Mouse (Mus musculus) heart, postnatal 0 days (tissue): ENCODE measurements around the gene Cers3.

Source experiments
- CTCF ChIP-seq: IDR thresholded peaks from 2 replicates; pipeline ENCODE4 v1.5.1; 2016; ENCODE audit warnings: antibody characterized with exemption, control low read depth, low read depth
- EP300 ChIP-seq: IDR thresholded peaks from 2 replicates; pipeline ENCODE4 v1.6.1; 2016; ENCODE audit warnings: antibody characterized with exemption, low read depth

DNA sequence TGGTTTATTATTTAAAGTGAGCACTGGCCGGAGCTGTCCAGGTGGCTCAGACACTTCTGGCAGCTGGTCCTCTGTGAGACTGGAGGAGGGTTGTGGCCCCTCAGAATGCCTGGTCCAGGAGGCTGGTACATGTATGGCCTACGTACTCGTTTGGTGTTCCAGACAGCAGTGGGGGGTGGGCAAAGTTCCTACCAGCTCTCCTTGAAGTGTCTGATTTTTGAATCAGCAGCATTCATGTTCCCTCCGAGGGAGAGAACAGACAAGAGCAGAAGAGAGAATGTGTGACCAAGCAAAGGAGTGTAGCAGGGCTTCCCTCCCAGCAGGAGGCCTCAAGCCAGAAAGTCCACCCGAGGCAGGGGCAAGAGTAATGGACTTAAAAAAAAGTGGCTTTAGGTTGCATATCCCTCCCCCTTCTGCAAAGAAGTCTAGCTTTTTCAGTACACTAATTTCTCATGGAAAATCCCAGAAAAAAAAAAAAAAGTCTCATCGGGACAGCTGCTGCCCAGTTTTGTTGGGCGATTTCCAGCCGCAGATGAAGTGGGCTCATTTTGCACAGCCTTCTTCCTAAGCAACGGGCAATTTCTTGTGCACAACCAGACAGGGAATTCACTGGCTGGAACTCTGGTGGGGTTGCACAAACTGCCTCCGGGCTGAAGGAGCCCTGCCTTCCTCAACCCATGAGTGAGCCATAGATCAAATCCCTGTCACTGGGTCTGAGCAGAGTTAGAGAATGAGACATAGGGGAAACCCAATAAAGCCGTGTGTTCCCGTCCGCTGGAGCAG is 124.6 kb downstream of the Cers3 start:
- TF ChIP-seq EP300 (no peak), CTCF (no peak)
